Mouse (Mus musculus) brain, embryonic 14.5 days (tissue): ENCODE measurements around the gene Crim1.

Experiments used
- CTCF ChIP-seq: fragments of 200-500 bp; IDR thresholded peaks from 2 replicates; pipeline ENCODE4 v1.5.1; 2012; ENCODE audit warnings: inconsistent platforms, mild to moderate bottlenecking, moderate library complexity, borderline replicate concordance; ENCODE audit not compliant: insufficient read depth, insufficient read length; ENCODE audit errors: extremely low read depth
- POLR2A ChIP-seq: fragments of 200-500 bp; IDR thresholded peaks from 2 replicates; pipeline ENCODE4 v1.6.1; 2012; ENCODE audit warnings: mild to moderate bottlenecking, inconsistent platforms, borderline replicate concordance; ENCODE audit not compliant: poor library complexity, insufficient read depth, insufficient read length, severe bottlenecking; ENCODE audit errors: extremely low read depth

DNA sequence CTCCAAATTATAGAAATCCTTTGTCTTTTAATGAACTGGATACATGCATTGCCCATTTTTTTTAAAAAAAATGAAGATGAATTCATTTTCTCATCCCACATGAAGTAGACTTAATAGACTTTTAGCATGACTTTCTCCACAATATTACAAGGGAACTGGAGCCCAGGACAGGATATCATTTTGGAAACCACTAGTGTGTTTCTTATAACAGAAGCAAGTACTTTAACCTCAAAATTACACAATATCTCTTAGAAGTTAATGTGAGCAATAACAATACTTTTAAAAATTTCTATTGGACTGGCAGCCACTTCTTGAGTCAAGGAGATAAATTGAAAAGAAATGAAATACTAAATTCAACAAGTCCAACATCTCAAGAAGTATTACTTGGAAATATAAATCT is 34.2 kb upstream of the Crim1 start:
- TF ChIP-seq CTCF (no peak), POLR2A (no peak)
